Mouse (Mus musculus) E14TG2a.4 (cell line): ENCODE results near the gene Trim71.

Source experiments
- CTCF ChIP-seq: conservative IDR thresholded peaks from 2 replicates; pipeline ENCODE4 v1.5.1; 2014; ENCODE audit warnings: low read length
- NANOG ChIP-seq: IDR thresholded peaks from 2 replicates; pipeline ENCODE4 v1.6.1; 2014; ENCODE audit warnings: borderline replicate concordance, low read length, mixed read lengths
- POU5F1 ChIP-seq: IDR thresholded peaks from 2 replicates; pipeline ENCODE4 v1.6.1; 2014; ENCODE audit warnings: low read length, borderline replicate concordance

- no peak for TF ChIP-seq CTCF
- TF ChIP-seq POU5F1, result no peak
- TF ChIP-seq NANOG, result no peak
These were observed 32.9 kb downstream of the Trim71 start for GRCm38 (mm10) chr9:114531276-114531675.
